Mouse (Mus musculus) adrenal gland, adult 18-20 months (tissue): ENCODE measurements around the gene Aco2. TPM values are rescaled to one million over a fixed set of nuclear protein-coding genes. Genes with fewer than 3 reads are reported as not detected.
A peak's percentile ranks its signal among the peaks of the same experiment; 100 is the strongest.

ENCODE experiments used
- DNase-seq, 2 experiments: peaks; one replicate each; pipeline ENCODE4 v3.0.0; 2021 to 2022; ENCODE audit warnings: low spot score in 2 of 2
- total RNA-seq, 2 experiments: library from RNA; stranded (reverse); gene quantifications; 1 replicate in 1 of 2; 2 replicates in 1 of 2; pipeline ENCODE4 v1.2.3; 2021

The Aco2 gene
- total RNA-seq, 2 experiments from 2014 or later = 791 to 1,455 TPM

DNA sequence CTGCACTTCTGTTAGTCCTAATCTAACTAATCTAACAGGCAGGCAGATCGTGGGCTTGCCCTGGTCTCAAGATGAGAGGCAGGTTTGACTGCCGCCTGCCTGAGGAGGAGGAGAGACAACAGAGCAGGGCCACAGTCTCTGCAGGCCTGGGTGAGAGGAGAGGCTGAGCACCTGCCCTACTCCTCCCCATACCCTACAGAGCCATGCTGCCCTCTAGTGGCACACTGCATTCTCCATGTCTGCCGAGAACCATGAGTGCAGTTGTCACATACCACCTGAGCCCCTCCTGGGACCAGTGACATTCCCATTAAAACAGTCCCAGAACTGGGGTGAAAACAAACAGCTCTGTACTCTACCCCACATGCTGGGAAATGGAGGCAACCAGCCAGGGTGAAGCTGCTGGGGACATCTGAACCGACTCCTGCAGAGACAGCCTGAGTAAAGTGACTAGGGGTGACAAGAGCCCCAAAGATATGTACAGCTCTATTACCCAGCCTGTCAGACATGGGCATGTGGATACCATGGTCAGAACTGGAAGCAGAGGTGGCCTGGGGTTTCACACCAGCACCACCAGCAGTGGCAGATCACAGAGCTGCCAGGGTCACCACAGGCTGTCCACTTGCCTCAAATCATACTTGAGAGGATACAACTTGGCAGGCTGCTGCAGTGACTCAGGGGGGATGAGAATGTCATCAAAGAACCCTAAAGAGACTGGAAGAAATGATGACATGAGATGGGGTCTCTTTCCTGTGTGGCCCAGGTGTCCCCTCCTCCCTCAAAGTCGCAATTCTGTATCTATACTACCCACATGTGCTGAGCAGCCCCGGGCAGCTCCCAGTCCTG, 45.7 kb downstream of the Aco2 start:
- peak; percentile 77 to 82 for DNase-seq

DNA sequence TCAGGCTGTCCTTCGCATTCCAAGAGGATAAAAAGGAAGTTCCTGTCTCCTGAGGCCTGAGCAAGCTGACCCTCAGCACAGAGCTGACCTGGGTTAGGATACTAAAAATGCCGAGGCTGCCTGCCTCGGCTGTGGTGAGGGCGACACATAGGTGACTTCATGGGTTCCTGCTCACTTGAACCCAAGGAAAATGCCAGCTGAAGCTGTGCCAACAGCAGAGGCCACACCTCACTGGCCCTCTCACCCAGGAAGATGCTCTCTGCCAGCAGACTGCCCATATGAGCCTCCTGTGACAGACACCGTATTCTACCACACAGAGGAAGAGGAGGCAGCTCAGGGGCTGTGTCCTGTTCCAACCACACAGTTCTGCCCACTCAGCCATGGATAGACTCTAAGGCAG, 47.0 kb downstream of the Aco2 start:
- DNase-seq = no peak

DNA sequence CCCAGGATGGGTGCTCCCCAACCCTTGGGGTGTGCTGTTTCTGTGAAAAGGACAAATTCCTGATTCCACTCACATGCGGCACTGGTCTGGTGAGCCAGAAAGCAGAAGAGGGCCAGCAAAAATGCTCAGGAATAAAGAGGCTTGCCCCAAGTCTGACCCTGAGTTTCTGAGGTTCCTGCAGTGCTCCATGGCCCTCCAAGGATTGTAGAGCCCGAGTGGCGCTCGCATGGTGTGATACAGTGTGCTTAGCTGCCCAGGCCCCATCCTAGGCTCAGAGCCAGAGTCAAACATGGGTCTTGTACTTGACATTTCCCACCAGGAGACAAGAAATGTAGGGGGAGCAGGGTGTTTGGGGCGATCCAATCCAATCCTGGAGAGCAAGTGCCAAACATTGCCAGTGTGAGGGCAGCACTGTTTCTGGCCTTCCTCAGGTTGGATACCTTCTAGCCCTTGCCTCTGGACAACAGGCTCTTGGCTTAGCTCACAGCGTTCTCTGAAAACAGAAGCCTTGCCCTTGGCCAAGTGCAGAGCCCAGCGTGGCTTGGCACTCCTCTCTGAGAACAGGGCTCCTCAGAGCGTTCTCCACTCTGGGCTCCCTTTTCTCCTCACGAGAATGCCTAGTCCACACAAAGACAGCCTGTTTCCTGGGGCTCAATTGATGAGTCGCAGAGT, 48.6 kb downstream of the Aco2 start:
- DNase-seq = no peak

DNA sequence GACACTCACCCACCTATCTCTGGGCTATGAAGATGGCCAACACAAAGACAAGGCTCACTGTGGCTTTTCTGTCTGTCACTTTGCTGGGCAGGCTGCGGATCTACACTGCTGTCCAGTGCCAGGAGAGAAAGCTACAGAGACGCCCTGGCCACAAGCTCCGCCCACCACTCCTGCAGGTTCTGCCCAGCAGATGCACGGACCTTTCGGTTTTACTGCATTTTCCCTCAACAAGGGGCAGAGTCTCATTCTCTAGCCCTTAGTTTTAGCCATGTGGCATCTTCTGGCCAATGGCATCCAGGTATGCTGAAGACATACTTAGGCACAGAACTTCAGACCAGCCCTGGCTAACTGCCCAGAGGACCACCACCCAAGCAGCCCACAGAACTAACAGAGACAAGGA, 49.1 kb downstream of the Aco2 start:
- DNase-seq = no peak

DNA sequence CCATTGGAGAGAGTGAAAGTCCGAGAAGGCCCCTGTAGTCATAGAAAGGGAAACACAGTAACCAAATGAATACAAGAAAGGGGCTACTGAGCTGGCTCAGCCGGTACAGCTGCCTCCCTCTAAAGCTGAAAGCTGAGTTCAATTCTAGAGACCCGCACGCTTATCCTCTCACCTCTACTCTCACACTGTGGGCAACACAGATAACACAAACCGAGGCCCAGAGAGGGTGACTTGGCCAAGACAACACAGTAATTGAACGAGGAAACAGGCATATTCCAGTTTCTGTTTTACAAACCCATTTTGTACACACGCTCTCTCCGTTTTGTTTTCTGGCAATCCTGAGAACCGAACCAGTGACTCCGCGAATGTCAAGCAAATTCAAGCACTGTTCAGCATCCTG, 52.8 kb downstream of the Aco2 start:
- no peak for DNase-seq

DNA sequence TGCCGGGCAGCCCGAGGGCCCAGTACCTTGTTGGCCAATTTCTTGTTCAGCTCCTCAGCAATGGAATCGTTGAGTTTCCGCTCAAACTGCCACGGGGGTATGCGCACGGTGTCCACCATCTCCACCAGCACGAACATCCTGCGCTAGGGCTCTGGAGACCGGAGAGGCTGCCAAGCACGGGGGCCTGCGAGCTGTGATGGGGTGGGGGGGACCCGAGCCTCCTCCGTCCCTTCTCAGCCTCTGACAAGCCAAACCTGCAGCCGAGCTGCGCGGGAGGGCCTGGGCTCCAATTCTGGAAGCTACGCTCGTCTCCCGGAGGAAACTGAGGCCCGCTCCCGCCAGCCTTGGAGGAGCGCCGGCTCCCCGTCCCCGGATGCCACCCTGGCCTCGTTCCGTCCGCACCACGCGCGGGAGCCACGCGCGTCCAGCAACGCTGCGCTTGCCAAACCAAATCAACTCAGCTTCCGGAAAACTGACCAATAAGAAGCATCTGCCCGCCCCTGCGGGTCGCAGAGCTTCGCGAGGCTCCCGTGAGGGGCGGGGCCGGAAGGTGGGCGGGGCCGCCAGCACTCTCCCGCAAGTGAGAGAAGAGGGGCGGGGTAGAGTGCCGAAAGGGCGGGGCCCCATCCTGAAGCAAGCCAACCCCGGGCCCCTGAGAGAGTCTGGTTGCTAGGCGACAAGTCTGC, 53.8 kb downstream of the Aco2 start, which contains the start of gene Polr3h:
Polr3h (minus strand) TSS at position 481 of the 686 bp plus-strand sequence.
- DNase-seq = peak; percentile 87 to 88

DNA sequence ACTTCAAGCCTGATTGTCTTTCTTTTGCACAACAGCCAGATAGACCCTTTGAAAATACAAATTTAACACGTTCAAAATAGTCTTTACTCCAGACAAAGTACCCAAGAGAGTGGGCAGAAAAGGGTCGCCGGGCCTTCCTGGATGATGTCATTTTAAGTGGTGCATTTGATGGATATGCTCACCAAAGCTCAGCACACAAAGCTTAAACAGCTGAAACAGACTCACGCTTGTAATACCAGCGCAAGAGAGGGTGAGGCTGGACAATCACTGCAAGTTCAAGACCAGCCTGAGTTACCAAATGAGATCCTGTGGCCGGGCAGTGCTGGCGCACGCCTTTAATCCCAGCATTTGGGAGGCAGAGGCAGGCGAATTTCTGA, 54.3 kb downstream of the Aco2 start:
- no peak for DNase-seq

DNA sequence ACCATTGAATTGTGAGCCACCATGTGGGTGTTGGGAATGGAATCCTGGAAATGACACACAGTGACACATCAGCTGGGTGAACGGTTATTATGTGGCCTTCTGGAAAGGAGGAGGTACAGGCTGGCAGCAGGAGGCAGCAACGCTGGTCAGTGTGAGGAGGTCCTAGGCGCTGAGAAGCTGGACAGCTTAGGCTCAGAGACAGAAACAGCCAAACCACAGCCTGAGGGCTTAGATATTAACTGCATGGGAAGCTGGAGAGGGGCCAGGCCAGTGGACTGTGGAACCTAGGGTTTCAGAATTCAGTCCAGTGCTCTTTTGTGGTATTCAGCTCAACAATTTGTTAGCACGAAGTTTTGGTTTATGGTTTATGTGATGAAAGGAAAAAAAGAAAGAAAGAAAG, 55.6 kb downstream of the Aco2 start:
- DNase-seq = peak in 1 of 2 experiments; percentile 35

DNA sequence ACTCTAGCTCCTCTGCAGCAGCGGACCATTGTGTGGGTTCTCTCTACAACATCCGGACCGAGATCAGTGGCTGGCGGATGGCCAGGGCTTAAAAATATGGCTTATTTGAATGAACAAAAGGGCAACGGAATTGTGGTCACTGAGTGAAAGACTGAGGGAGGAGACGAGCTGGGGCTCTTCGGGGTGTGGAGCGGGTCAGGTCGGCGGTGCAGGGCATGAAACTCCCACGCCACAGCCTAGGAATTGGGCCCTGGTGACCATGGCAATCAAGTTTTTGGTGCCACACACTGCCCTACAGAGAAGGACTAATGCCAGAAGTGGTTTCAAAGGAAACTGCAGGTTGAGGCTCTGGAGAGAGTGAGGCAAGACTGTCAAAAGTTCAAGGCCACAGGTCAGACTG, 56.2 kb downstream of the Aco2 start:
- peak; percentile 29 to 48 for DNase-seq

DNA sequence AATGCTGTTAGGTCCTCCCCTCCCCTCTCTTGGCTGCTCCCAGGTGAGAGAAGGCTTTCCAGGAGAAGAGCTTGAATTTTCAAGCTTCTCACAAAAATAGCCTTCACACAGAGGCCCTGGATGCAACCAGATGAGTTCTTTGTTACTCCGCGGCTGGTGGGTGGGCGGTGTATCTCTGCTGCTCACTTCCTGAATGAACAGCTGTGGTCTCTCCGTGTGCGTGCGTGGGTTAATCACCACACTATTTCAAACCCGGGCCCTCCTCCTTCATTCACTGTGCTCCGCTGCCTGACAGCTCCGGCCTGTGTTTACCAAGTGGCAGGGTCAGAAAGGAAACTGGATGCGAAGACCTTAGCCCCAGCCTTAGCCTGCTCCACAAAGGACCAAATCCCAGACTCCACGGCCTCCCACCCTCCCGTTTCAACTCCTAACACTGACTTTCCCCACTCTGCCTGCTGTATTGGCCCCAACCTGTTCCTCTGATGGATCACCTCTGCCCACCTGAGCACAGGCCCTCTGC, 60.9 kb downstream of the Aco2 start:
- no peak for DNase-seq

DNA sequence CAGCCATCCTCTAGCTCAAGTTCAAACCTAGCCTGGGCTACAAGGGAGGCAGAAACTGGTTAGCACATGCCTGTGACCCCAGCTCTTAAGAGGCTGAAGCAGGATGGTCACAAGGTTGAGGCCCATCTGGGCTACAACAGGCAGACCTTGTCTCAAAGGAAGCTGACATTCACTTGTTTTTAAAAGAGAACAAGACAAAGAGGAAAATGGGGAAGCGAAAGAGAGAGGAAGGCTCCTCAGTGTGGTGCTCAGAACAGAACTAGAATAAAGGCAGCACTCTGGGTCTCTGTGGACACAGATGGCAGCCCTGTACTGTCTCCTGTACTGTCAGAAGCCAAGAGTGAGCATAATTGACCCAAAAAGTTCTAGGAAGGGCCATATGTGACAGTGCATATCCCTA, 61.9 kb downstream of the Aco2 start:
- no peak for DNase-seq

DNA sequence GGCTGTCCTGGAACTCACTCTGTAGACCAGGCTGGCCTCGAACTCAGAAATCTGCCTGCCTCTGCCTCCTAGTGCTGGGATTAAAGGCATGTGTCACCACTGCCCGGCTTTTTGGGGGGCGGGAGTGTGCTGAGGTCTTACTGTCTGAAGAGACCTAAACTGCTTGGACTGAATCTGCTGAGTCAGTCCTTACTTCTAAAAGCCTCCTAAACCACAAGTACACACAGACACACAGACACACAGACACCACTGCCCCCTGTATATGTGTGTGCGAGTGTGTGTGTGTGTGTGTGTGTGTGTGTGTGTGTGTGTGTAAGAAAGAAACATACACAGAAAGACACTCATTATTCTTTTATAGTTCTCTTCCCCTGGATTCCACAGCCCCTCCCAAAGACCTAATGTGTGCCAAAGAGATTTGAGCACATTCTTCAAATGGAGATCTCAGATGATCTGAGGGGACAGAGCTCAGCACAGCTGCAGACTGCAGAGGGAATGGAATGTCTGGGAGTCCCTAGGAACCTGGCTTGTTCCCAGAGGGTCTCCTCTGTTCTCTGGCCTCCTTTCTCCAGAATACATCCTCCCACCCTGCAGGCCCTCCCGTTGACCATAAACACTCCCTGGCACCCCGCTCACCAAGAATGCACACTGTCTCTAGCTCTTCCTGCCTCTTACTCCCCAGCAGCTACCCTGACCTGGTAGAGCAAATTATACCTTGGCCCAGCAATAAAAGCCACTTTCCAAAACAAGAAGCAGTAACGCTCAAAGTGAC, 63.9 kb downstream of the Aco2 start:
- no peak for DNase-seq

DNA sequence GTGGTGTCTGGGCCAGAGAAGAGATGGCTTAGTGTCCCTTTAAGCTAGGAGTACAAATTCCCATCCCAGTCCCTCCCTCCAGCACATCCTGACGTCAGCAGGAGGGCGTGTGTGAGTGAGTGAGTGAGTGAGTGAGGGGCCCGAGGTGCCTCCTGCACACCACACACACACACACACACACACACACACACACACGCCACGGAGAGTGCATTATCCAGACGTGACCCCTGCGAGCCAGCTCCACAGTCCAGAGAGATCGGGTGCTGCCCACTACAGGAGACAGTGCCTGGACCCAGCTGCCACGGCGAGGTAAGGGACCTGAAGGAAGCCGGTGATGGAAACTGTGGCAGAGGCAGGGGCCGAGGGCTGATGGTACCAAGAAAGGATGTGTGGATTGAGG, 64.6 kb downstream of the Aco2 start, which contains the start of gene Csdc2:
Csdc2 (plus strand) TSS at position 81 of the 400 bp plus-strand sequence.
- peak in 1 of 2 experiments; percentile 42 for DNase-seq

DNA sequence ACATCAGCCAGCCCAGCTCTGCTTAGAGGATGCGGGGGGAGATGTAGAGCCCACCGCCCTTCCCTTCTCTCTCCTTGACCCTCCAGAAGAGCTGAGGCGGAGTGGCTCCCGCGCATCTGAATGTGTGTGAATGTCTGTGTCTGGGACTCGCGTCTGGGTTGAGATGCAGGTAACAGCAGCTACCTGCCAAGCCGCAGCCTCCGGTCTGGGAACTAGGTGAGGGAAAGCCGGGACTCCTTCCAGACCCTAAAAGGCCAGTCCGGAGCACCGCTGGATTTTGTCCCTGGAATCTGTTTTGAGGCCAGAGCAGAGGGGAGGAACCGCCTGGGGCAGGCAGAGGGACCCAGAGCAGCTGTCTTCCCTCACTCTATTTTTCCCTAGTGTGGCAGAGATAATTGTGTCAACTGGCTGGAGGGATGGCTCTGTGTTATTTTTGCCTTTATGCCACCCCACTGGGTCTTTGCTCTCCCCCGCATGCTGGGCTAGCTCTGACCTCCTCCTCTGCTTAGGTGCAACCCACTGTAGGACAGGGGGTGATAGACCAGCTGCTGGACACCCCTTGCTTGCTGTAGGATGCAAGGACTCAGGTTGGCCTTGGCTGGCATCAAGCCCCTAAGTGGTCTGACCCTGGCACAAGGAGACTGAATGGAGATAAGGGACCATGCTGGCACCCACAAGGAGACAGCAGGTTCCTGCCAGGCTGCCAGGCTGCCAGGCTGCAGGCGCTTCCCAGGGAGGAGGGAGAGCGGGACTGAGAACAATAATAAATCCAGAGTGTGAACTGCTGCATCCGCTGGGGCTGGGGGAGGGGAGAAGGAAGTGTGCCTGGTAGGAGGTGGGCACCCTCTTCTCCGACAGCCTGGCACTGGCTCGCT, 65.2 kb downstream of the Aco2 start:
- DNase-seq = peak in 1 of 2 experiments; percentile 34

DNA sequence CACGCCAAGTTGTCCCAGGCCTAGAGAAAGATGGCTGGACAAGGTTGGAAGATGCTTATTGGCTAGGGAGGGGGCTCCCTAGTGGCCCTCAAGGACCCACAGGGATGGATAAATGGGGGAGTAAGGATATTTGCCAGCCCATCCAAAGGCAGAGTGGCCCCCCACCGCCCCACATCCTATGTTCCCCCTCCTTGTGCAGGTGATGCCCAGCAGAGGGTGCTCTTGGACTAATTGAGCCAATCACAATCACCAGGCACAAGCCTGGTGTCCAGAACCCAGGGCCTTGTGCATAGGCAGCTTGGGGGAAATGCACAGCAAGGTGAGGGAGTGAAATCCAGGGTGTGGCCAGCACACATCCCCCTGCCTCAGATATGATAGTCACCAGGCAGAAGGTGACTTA, 66.1 kb downstream of the Aco2 start:
- DNase-seq = peak; percentile 49 to 56

DNA sequence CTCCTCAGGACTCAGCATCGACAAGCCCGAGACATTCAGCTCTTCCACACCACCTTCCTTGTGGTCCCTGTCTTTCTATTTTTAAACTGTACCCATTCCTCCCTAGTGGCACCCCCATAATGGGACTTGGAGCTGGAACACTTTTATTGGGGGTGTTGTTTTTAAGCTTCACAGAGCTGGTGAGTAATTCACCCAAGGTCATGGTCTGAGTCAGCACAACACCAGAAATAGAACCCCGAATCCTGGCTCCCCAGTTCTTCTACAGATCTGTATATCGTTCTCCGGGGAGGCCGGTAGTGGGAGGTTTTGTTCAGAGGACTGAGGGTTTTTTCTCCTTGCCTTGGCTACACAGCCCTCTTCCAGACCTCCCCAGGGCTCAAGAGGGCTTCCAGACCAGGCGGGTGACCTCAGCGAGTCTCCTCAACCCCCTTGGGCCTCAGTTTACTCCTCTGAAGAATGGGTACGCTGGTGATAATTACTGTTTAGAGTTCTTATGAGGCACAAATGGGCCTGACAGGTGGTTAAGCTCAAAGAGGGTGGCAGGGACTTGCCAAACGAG, 67.1 kb downstream of the Aco2 start:
- peak in 1 of 2 experiments; percentile 29 for DNase-seq

DNA sequence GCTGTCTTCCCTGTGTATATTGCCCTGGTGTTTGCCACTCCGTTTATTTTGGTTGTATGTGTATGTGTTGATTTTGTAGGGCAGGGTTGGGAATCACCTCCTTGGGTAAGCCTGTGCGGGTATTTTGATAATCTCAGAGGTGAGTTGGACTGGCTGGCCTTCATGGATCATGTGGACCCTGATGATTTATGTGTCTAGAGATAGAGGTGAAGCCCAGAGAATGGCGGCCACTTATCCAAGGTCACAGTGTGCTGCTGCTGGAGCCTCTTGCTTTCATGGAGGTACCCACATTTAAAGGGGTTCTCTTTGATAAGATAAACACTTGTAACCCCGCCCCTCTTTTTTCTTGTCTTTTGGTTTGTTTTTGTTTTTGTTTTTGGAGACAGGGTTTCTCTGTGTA, 67.7 kb downstream of the Aco2 start:
- no peak for DNase-seq

DNA sequence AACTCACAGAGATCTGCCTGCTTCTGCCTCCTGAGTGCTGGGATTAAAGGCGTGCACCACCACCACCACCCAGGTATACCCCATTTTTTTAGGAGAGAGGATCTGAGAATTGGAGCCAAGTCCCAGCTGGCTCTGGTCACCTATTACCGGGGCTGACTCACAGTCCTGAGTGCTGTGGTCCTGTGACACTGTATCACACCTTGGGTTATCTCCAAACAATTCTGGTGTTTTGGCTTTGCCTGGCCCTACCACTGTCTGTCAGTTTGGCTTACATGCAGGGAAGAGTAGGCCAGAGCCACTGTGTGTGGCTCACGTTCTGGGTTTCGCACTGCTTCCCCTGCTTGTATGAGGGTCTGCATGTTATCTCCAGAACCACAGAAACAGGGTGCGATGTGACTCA, 68.1 kb downstream of the Aco2 start:
- DNase-seq = no peak

DNA sequence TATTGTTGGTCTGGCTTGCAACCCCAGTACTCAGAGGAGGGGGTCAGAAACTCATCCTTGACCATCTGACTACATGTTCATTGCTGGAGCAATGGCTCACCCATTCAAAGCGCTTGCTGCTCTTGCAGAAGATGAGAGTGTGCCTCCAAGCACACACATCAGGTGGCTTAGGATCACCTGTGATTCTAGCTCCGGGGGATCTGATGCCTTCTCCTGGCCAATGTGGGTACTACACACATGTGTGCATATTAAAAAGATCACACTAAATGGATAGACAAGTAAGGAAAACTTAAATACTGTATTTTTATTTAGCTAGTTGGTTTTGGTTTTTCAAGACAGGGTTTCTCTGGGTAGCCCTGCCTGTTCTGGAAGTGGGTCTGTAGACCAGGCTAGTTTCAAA, 68.9 kb downstream of the Aco2 start:
- DNase-seq = no peak
